Mouse (Mus musculus) small intestine, adult 2 months (tissue): Measurements from ENCODE around the gene Nyap2.
"Not testable (repeated sequence)": the region's sequence is repeated elsewhere in the genome, so short reads cannot be mapped to it uniquely, and the experiment has no call there.

Experiments used
- CTCF ChIP-seq: fragments of 200-500 bp; IDR thresholded peaks from 2 replicates; pipeline ENCODE4 v1.5.1; 2012; ENCODE audit warnings: low read depth, mild to moderate bottlenecking, control low read depth, inconsistent platforms, low read length, moderate library complexity, mixed read lengths; ENCODE audit not compliant: insufficient replicate concordance, insufficient read length; ENCODE audit errors: extremely low read depth
- POLR2A ChIP-seq: fragments of 200-500 bp; IDR thresholded peaks from 2 replicates; pipeline ENCODE4 v1.6.1; 2012; ENCODE audit warnings: low read depth, mild to moderate bottlenecking, control low read depth, inconsistent platforms, low read length, moderate library complexity

- not testable (repeated sequence) for TF ChIP-seq CTCF, POLR2A
Measured at GRCm38 (mm10) chr1:81232407-81232789, 155.6 kb downstream of the Nyap2 start.
